In genomic region chr10:60115345-60116185, GRCm38 (mm10) we compare ENCODE assay signal across 8 mouse cellular contexts. TPM values are rescaled to one million over a fixed set of nuclear protein-coding genes. Genes with fewer than 3 reads are reported as not detected.
A peak's percentile ranks its signal among the peaks of the same experiment; 100 is the strongest.
DNase-seq lines count a peak whose midpoint lies in the region; ATAC-seq lines count a peak whose summit lies in the region.

No protein-coding gene starts in this region.

- H3K27ac ChIP-seq in embryonic facial prominence, embryonic 15.5 days (replicated peaks), result no peak overlapping the region
- H3K27ac ChIP-seq in intestine, embryonic 15.5 days, result no peak overlapping the region
- H3K27ac ChIP-seq in liver, embryonic 11.5 days (ENCODE audit: low read depth, low read length), result no peak overlapping the region

- intact Hi-C loops in heart, postnatal 36 days (cut with DNase I), result no loop called here

- peaks cover 22% of the 10 kb centered on the region for H3K4me1 ChIP-seq in embryonic facial prominence, embryonic 15.5 days
- H3K4me1 ChIP-seq in intestine, embryonic 15.5 days (replicated peaks), result peaks cover 11% of the 10 kb centered on the region
- no peaks in the 10 kb centered on the region for H3K4me1 ChIP-seq in liver, embryonic 11.5 days (replicated peaks; ENCODE audit: control insufficient read depth, insufficient read depth, low read length)

- 12% methylated on average over 14 of the region's 14 CpGs for WGBS in embryonic facial prominence, embryonic 15.5 days
- 18% methylated on average over 14 of the region's 14 CpGs for WGBS in intestine, embryonic 15.5 days
- WGBS in liver, embryonic 11.5 days, result 10% methylated on average over 14 of the region's 14 CpGs

- ATAC-seq in activated CD4-positive, CD25-positive, alpha-beta regulatory T cell, adult 4 months, result peak; percentile 46
- no peak; the same call in 1 of the 2 replicates for ATAC-seq in embryonic facial prominence, embryonic 15.5 days (ENCODE audit: insufficient number of reproducible peaks, low FRiP score, low TSS enrichment, low read depth)
- ATAC-seq in intestine, embryonic 15.5 days, result peak; percentile 47
- ATAC-seq in liver, embryonic 11.5 days (replicated peaks; ENCODE audit: low FRiP score), result no peak

- no peaks in the 10 kb centered on the region for H3K36me3 ChIP-seq in embryonic facial prominence, embryonic 15.5 days
- H3K36me3 ChIP-seq in intestine, embryonic 15.5 days, result no peaks in the 10 kb centered on the region
- no peaks in the 10 kb centered on the region for H3K36me3 ChIP-seq in liver, embryonic 11.5 days (ENCODE audit: control insufficient read depth, insufficient read depth, low read length)

- H3K9ac ChIP-seq in embryonic facial prominence, embryonic 15.5 days, result no peak overlapping the region
- no peak overlapping the region for H3K9ac ChIP-seq in intestine, embryonic 15.5 days
- H3K9ac ChIP-seq in liver, embryonic 11.5 days (ENCODE audit: low read depth, low read length), result no peak overlapping the region

- H3K27me3 ChIP-seq in embryonic facial prominence, embryonic 15.5 days, result no peaks in the 10 kb centered on the region; the same call in 1 of the 2 replicates
- no peaks in the 10 kb centered on the region; the same call in 1 of the 2 replicates for H3K27me3 ChIP-seq in intestine, embryonic 15.5 days (replicated peaks)
- peaks cover 22% of the 10 kb centered on the region for H3K27me3 ChIP-seq in liver, embryonic 11.5 days (replicated peaks; ENCODE audit: control insufficient read depth, insufficient read depth, low read length)

- no peaks in the 10 kb centered on the region for H3K9me3 ChIP-seq in embryonic facial prominence, embryonic 15.5 days (replicated peaks)
- no peaks in the 10 kb centered on the region for H3K9me3 ChIP-seq in intestine, embryonic 15.5 days
- no peaks in the 10 kb centered on the region for H3K9me3 ChIP-seq in liver, embryonic 11.5 days (ENCODE audit: control insufficient read depth, low read length)

- DNase-seq in CD4-positive helper T cell, adult 2 months (ENCODE audit: low read depth, low spot score), result peak; percentile 19
- DNase-seq in liver, embryonic 11.5 days (ENCODE audit: low spot score), result peak; percentile 38
- DNase-seq in right cerebral cortex, adult 18-20 months, result peak; percentile 89
- no peak for DNase-seq in heart, postnatal 36 days
- no peak for DNase-seq in ovary, adult 18-20 months (ENCODE audit: low spot score)

- no peak overlapping the region for H3K4me3 ChIP-seq in embryonic facial prominence, embryonic 15.5 days (replicated peaks)
- H3K4me3 ChIP-seq in intestine, embryonic 15.5 days (replicated peaks), result no peak overlapping the region
- no peak overlapping the region for H3K4me3 ChIP-seq in liver, embryonic 11.5 days (ENCODE audit: low read depth, low read length)

- H3K4me2 ChIP-seq in embryonic facial prominence, embryonic 15.5 days (replicated peaks), result peak overlapping the region; percentile 36
- peak overlapping the region; percentile 41 for H3K4me2 ChIP-seq in intestine, embryonic 15.5 days (replicated peaks)
- peak overlapping the region; percentile 3; the same call in 1 of the 2 replicates for H3K4me2 ChIP-seq in liver, embryonic 11.5 days

RNA-seq across cellular contexts. Expression of gene Spock2, which starts 9.5 kb away (rescaled TPM):
- polyA plus RNA-seq in activated CD4-positive, CD25-positive, alpha-beta regulatory T cell, adult 4 months (2017; shearing (Covaris generic)), result 1 to 10 TPM; 3.9 to 5.3 TPM
- polyA plus RNA-seq in embryonic facial prominence, embryonic 15.5 days (2015; fragmentation: Nextera tagmentation; extraction: Ambion mirVana), result 11.9 and 12.2 TPM in 2 replicates
- 3.7 and 4.2 TPM in 2 replicates for polyA plus RNA-seq in intestine, embryonic 15.5 days (2015; fragmentation: Nextera tagmentation; extraction: Ambion mirVana)
- polyA plus RNA-seq in liver, embryonic 11.5 days (2014; fragmentation: Nextera tagmentation; extraction: Ambion mirVana), result 0.44 and 0.52 TPM in 2 replicates
- 10 to 100 TPM; 16.7 to 20.1 TPM for total RNA-seq in heart, postnatal 36 days (2021)

Comparison
In these comparisons a context has a peak if more than half of its experiments do, and no peak if none do; other contexts are left out.
1. DNase-seq: peak in CD4-positive helper T cell, adult 2 months (single experiment), liver, embryonic 11.5 days (single experiment) and right cerebral cortex, adult 18-20 months (single experiment); none in heart, postnatal 36 days (0 of 2) and ovary, adult 18-20 months (single experiment).
2. ATAC-seq: peak in activated CD4-positive, CD25-positive, alpha-beta regulatory T cell, adult 4 months (single experiment) and intestine, embryonic 15.5 days (single experiment); none in embryonic facial prominence, embryonic 15.5 days (single experiment) and liver, embryonic 11.5 days (single experiment).
3. Peak in every context shown above with its lines, with median percentiles within 50 percentile points of each other: H3K4me2 ChIP-seq.